9 mouse cellular contexts compared by ENCODE assay signal in genomic region chr19:44756421-44757230, GRCm38 (mm10). TPM values are rescaled to one million over a fixed set of nuclear protein-coding genes. Genes with fewer than 3 reads are reported as not detected.
A peak's percentile ranks its signal among the peaks of the same experiment; 100 is the strongest.
DNase-seq lines count a peak whose midpoint lies in the region; ATAC-seq and TF ChIP-seq lines count a peak whose summit lies in the region.
"Had no signal": no experiment of that assay in that cellular context is flagged by ENCODE, and none has a peak within 500 bp of the region (broad histone marks: within the 10 kb centered on the region; RNA-seq: fewer than 3 reads in every experiment).

No protein-coding gene starts in this region.

- WGBS in forebrain, embryonic 11.5 days = under 1% methylated on average over 67 of the region's 71 CpGs
- under 1% methylated on average over 70 of the region's 71 CpGs for WGBS in kidney, embryonic 15.5 days
- WGBS in thymus, adult 2 months = 2% methylated on average over 71 of the region's 71 CpGs

- DNase-seq in left cerebral cortex, postnatal 4 days = peak; percentile 56
- DNase-seq in left cerebral cortex, postnatal 14 days (ENCODE audit: low spot score in 2 of 2) = no peak
- peak; percentile 83 for DNase-seq in forebrain, embryonic 11.5 days (ENCODE audit: low spot score)
- no peak for DNase-seq in thymus, adult 2 months
- DNase-seq in adrenal gland, postnatal 36 days = no peak

- peak overlapping the region; percentile 77 for H3K4me2 ChIP-seq in forebrain, embryonic 11.5 days (ENCODE audit: low read depth, low read length, severe bottlenecking)
- peak overlapping the region; percentile 78 for H3K4me2 ChIP-seq in kidney, embryonic 15.5 days
- peak overlapping the region; percentile 56 for H3K4me2 ChIP-seq in myocyte (ENCODE audit: low read depth)

- H3K4me3 ChIP-seq in forebrain, embryonic 11.5 days (ENCODE audit: low read depth, low read length) = peak overlapping the region; percentile 38
- H3K4me3 ChIP-seq in kidney, embryonic 15.5 days (replicated peaks) = peak overlapping the region; percentile 74
- no peak overlapping the region for H3K4me3 ChIP-seq in myocyte
- no peak overlapping the region for H3K4me3 ChIP-seq in thymus, adult 2 months (ENCODE audit: control insufficient read depth, insufficient read depth, low read length)

- no peak for TF ChIP-seq POLR2A in myocyte (IDR thresholded peaks at IDR 0.05; ENCODE audit: insufficient read length, low read depth)
- no peak for TF ChIP-seq POLR2A in thymus, adult 2 months (IDR thresholded peaks at IDR 0.05; ENCODE audit: control insufficient read depth, extremely low read depth, insufficient read depth, low read length, poor library complexity)

- no peaks in the 10 kb centered on the region for H3K36me3 ChIP-seq in forebrain, embryonic 11.5 days (ENCODE audit: control insufficient read depth, insufficient read depth, low read length)
- H3K36me3 ChIP-seq in kidney, embryonic 15.5 days = no peaks in the 10 kb centered on the region
- no peaks in the 10 kb centered on the region for H3K36me3 ChIP-seq in myocyte (ENCODE audit: control insufficient read depth, insufficient read depth)
- H3K36me3 ChIP-seq in thymus, adult 2 months (ENCODE audit: control insufficient read depth, insufficient read depth, low read length) = no peaks in the 10 kb centered on the region

- peak; percentile 62 for ATAC-seq in forebrain, embryonic 11.5 days (replicated peaks; ENCODE audit: low FRiP score)
- peak; percentile 81 for ATAC-seq in kidney, embryonic 15.5 days (replicated peaks; ENCODE audit: low FRiP score)
- no peak for ATAC-seq in monocyte, adult 5-6 weeks (replicated peaks; ENCODE audit: insufficient number of reproducible peaks, low FRiP score, low TSS enrichment, poor library complexity, severe bottlenecking)

- no peak overlapping the region for H3K27ac ChIP-seq in forebrain, embryonic 11.5 days (ENCODE audit: low read depth, low read length)
- peak overlapping the region; percentile 98 for H3K27ac ChIP-seq in kidney, embryonic 15.5 days
- no peak overlapping the region for H3K27ac ChIP-seq in thymus, adult 2 months (ENCODE audit: control insufficient read depth, insufficient read depth, low read length)

- H3K9ac ChIP-seq in forebrain, embryonic 11.5 days (ENCODE audit: low read length) = peak overlapping the region; percentile 23
- peak overlapping the region; percentile 91 for H3K9ac ChIP-seq in kidney, embryonic 15.5 days

- H3K9me3 ChIP-seq in forebrain, embryonic 11.5 days (ENCODE audit: control insufficient read depth, low read length) = no peaks in the 10 kb centered on the region
- H3K9me3 ChIP-seq in kidney, embryonic 15.5 days (replicated peaks) = no peaks in the 10 kb centered on the region

- no peak overlapping the region for H3ac ChIP-seq in myocyte (ENCODE audit: control insufficient read depth, insufficient read length)

- intact Hi-C loops in left cerebral cortex, postnatal 4 days (cut with DNase I) = loop anchor here (5.0 to 10.0 kb wide), 2 partner anchors 138 to 174 kb away; no protein-coding TSS in a partner anchor
- intact Hi-C loops in left cerebral cortex, postnatal 14 days (cut with DNase I) = loop anchor here (5.0 kb wide), 2 partner anchors 74 to 1149 kb away; no protein-coding TSS in a partner anchor

- no peaks in the 10 kb centered on the region for H3K79me2 ChIP-seq in myocyte (ENCODE audit: control insufficient read depth, insufficient read depth)

- TF ChIP-seq CTCF in thymus, adult 2 months (IDR thresholded peaks at IDR 0.05; ENCODE audit: borderline replicate concordance, control insufficient read depth, extremely low read depth, insufficient read depth, low read length, poor library complexity) = no peak

- peaks cover 89% of the 10 kb centered on the region for H3K27me3 ChIP-seq in forebrain, embryonic 11.5 days (ENCODE audit: control insufficient read depth, insufficient read depth, low read length)
- peaks cover 90% of the 10 kb centered on the region for H3K27me3 ChIP-seq in kidney, embryonic 15.5 days
- H3K27me3 ChIP-seq in myocyte (ENCODE audit: control insufficient read depth, insufficient read depth, insufficient read length) = peaks cover 82% of the 10 kb centered on the region
- H3K27me3 ChIP-seq in thymus, adult 2 months (ENCODE audit: control insufficient read depth, insufficient read depth, low read length) = peaks cover 28% of the 10 kb centered on the region

- peaks cover 25% of the 10 kb centered on the region for H3K4me1 ChIP-seq in forebrain, embryonic 11.5 days (replicated peaks; ENCODE audit: control insufficient read depth, insufficient read depth, low read length)
- H3K4me1 ChIP-seq in kidney, embryonic 15.5 days = peaks cover 59% of the 10 kb centered on the region
- no peaks in the 10 kb centered on the region for H3K4me1 ChIP-seq in thymus, adult 2 months (replicated peaks; ENCODE audit: control insufficient read depth, insufficient read depth, low read length)

TF ChIP-seq in myocyte, 11 proteins besides CTCF, POLR2A, EP300 and RAD21:
- TF ChIP-seq TCF12 (IDR thresholded peaks at IDR 0.05; ENCODE audit: insufficient read depth, poor library complexity, severe bottlenecking) (no peak), MYOG (IDR thresholded peaks at IDR 0.05; ENCODE audit: control insufficient read depth in 1 of 3, insufficient read depth in 1 of 3, insufficient read length in 2 of 3, low read depth in 2 of 3) (no peak), MYOD1 (IDR thresholded peaks at IDR 0.05; ENCODE audit: control insufficient read depth in 1 of 3, insufficient read length in 2 of 3, low read depth in 2 of 3) (no peak), USF1 (IDR thresholded peaks at IDR 0.05; ENCODE audit: low read depth) (no peak), REST (IDR thresholded peaks at IDR 0.05; ENCODE audit: insufficient read depth, insufficient read length) (no peak), TCF3 (IDR thresholded peaks at IDR 0.05; ENCODE audit: insufficient read length, low read depth) (no peak), MAX (IDR thresholded peaks at IDR 0.05; ENCODE audit: low read depth) (no peak), E2F4 (IDR thresholded peaks at IDR 0.05; ENCODE audit: insufficient read depth) (no peak), CEBPB (IDR thresholded peaks at IDR 0.05; ENCODE audit: insufficient read depth, poor library complexity, severe bottlenecking) (no peak), POLR2AphosphoS2 (IDR thresholded peaks at IDR 0.05; ENCODE audit: insufficient read length, low read depth) (no peak)

RNA-seq across cellular contexts. Expression of gene Pax2, which starts 0.8 kb away (rescaled TPM):
- total RNA-seq in left cerebral cortex, postnatal 4 days (2021) = under 1 TPM; 0.26 to 0.36 TPM
- total RNA-seq in left cerebral cortex, postnatal 14 days (2021) = under 1 TPM; 0.11 to 0.22 TPM
- 0.20 and 0.39 TPM in 2 replicates for polyA plus RNA-seq in forebrain, embryonic 11.5 days (2014; fragmentation: Nextera tagmentation; extraction: Ambion mirVana)
- polyA plus RNA-seq in kidney, embryonic 15.5 days (2015; fragmentation: Nextera tagmentation; extraction: Ambion mirVana) = 34.6 and 36.9 TPM in 2 replicates
- not detected for polyA plus RNA-seq in myocyte (2012; fragmentation: generic; extraction: Trizol)
- 0.10 and 0.12 TPM in 2 replicates for polyA plus RNA-seq in thymus, adult 2 months (2012; rRNA removed)
- total RNA-seq in adrenal gland, postnatal 36 days (2021) = not detected
- not detected in 3 replicates for total RNA-seq in monocyte, adult 5-6 weeks (2017)
- total RNA-seq: liver, adult 2 months had no signal
- polyA plus RNA-seq: liver, adult 2 months had no signal

Comparison
In these comparisons a context has a peak if more than half of its experiments do, and no peak if none do; other contexts are left out.
1. DNase-seq: peak in left cerebral cortex, postnatal 4 days (single experiment) and forebrain, embryonic 11.5 days (single experiment); none in left cerebral cortex, postnatal 14 days (0 of 2), thymus, adult 2 months (single experiment) and adrenal gland, postnatal 36 days (0 of 2).
2. H3K4me3 ChIP-seq: peak in forebrain, embryonic 11.5 days (single experiment) and kidney, embryonic 15.5 days (single experiment); none in myocyte (single experiment) and thymus, adult 2 months (single experiment).
3. Peak in every context shown above with its lines, with median percentiles within 50 percentile points of each other: H3K4me2 ChIP-seq.